Mouse (Mus musculus): ENCODE data around the gene Gm14434. TPM values are rescaled to one million over a fixed set of nuclear protein-coding genes. Genes with fewer than 3 reads are reported as not detected.
"Not testable (repeated sequence)": the region's sequence is repeated elsewhere in the genome, so short reads cannot be mapped to it uniquely, and the experiment has no call there.

The Gm14434 gene
- 13.9 and 24.7 TPM in 2 replicates for polyA plus RNA-seq (2016; fragmentation: Nextera tagmentation; extraction: Ambion mirVana)

GRCm38 (mm10) chr2:176486683-176487082, at the start of gene Gm14434:
Gm14434 (minus strand) TSS chr2:176486783.
- H3K27me3 ChIP-seq; H3K27ac ChIP-seq; H3K4me1 ChIP-seq; H3K9ac ChIP-seq; H3K9me3 ChIP-seq (replicated peaks); ATAC-seq (ENCODE audit: low FRiP score); H3K4me3 ChIP-seq; H3K36me3 ChIP-seq; H3K4me2 ChIP-seq (replicated peaks): not testable (repeated sequence)
- WGBS: no CpG with 5 or more reads among the region's 4 CpGs

GRCm38 (mm10) chr2:176520756-176521155, 34.2 kb upstream of the Gm14434 start, which contains the start of gene Zfp967:
Zfp967 (plus strand) TSS chr2:176521056.
- H3K9me3 ChIP-seq (replicated peaks); H3K4me1 ChIP-seq; H3K4me3 ChIP-seq; H3K27ac ChIP-seq; ATAC-seq (ENCODE audit: low FRiP score); H3K4me2 ChIP-seq (replicated peaks); H3K27me3 ChIP-seq; H3K9ac ChIP-seq; H3K36me3 ChIP-seq: not testable (repeated sequence)
- no CpG with 5 or more reads among the region's 9 CpGs for WGBS

GRCm38 (mm10) chr2:176423294-176423693, 63.3 kb downstream of the Gm14434 start, which contains the start of gene Gm14435:
Gm14435 (plus strand) TSS chr2:176423594.
- not testable (repeated sequence) for H3K9me3 ChIP-seq (replicated peaks); H3K27me3 ChIP-seq; H3K4me3 ChIP-seq; H3K4me1 ChIP-seq; H3K27ac ChIP-seq; H3K9ac ChIP-seq; H3K4me2 ChIP-seq (replicated peaks); ATAC-seq (ENCODE audit: low FRiP score); H3K36me3 ChIP-seq
- WGBS: no CpG with 5 or more reads among the region's 6 CpGs

Other genes starting within 250 kb of the Gm14434 start
- not detected in 2 replicates for gene Gm11009, start 167.3 kb downstream of the Gm14434 start, polyA plus RNA-seq (2016; fragmentation: Nextera tagmentation; extraction: Ambion mirVana)
- gene Gm14435, start 63.2 kb downstream of the Gm14434 start, polyA plus RNA-seq (2016; fragmentation: Nextera tagmentation; extraction: Ambion mirVana): 11.7 and 13.9 TPM in 2 replicates
- 0.67 TPM in 1 of 2 replicates, not detected in the other for gene Zfp967, start 34.3 kb upstream of the Gm14434 start, polyA plus RNA-seq (2016; fragmentation: Nextera tagmentation; extraction: Ambion mirVana)
- gene Gm14308, start 149.6 kb upstream of the Gm14434 start, polyA plus RNA-seq (2016; fragmentation: Nextera tagmentation; extraction: Ambion mirVana): 16.0 and 17.3 TPM in 2 replicates
- 8.6 and 10.5 TPM in 2 replicates for gene Zfp973, start 183.7 kb upstream of the Gm14434 start, polyA plus RNA-seq (2016; fragmentation: Nextera tagmentation; extraction: Ambion mirVana)
- gene Gm14305, start 221.5 kb upstream of the Gm14434 start, polyA plus RNA-seq (2016; fragmentation: Nextera tagmentation; extraction: Ambion mirVana): 31.6 and 33.0 TPM in 2 replicates